Mouse (Mus musculus): ENCODE results near the gene Gm44790.
"Not testable (repeated sequence)": the region's sequence is repeated elsewhere in the genome, so short reads cannot be mapped to it uniquely, and the experiment has no call there.

Gene Gm44790

DNA sequence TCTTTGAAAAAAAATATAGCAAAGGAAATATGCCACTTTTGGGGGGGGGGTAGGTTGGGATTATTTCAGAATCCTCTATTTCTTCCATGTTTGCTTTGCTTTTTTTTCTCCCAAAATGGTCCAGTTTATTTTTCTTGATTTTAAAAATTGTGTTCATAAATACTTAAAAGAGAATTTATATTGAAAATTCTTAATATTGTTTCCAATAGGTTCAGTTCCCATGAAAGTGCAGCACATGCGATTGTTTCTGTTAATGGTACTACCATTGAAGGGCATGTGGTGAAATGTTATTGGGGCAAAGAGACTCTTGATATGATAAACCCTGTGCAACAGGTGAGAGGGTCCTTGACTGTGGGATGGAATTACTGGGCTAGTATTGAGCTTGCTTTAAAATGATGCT lies at the start of gene Gm44790:
Gm44790 (plus strand) TSS at position 301 of the 400 bp plus-strand sequence.
- no peak for ATAC-seq (ENCODE audit: insufficient number of reproducible peaks, low FRiP score, low TSS enrichment)

DNA sequence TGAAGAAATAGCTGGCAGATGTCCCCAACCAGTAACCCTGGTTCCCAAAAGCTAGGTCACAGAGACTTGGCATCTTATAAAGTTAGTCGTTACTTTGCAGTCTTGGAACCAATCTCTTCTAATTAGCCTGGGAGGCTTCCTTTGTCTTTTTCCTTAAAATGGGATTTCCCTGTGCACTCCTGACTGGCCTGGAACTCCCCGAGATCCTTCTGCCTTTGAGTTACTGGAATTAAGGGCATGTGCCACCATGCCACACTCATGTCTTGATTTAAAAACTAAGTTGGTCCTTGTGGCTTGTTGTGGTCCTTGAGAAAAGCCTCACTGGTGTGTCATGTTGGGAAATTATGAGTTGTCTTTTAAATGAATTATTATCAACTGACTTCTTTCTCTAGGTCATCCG lies 48.1 kb upstream of the Gm44790 start:
- ATAC-seq (ENCODE audit: insufficient number of reproducible peaks, low FRiP score, low TSS enrichment): no peak

DNA sequence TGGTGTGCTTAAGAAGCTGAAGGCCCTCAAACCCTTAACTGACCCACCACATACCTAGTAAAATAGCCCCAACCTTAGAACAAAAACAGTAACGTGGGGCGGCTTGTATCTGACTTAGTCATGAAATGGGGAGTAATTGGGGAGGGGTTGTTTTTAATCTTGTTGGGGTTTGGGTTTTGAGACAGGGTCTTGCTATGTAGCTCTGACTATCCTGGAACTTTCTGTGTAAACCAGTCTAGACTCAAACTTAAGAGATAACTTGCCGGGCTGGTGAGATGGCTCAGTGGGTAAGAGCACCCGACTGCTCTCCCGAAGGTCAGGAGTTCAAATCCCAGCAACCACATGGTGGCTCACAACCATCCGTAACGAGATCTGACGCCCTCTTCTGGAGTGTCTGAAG lies 46.3 kb upstream of the Gm44790 start:
- not testable (repeated sequence) for ATAC-seq (ENCODE audit: insufficient number of reproducible peaks, low FRiP score, low TSS enrichment)

DNA sequence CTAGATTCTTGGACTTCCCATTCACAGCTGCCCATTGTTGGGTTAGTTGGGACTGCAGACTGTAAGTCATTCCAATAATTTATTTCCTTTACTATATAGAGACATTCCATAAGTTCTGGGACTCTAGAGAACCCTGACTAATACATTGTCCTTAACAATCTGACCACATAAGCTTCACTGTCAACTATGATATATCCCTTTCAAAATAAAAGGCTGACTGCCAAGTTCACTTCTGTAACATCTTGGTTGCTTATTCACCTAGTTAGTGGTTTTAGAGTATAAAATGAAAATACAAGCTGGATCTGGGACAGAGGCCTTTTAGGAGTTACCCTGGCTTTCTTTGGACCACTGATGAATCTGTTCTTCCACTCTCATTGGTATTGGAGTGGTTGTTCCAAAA lies 43.9 kb upstream of the Gm44790 start:
- no peak for ATAC-seq (ENCODE audit: insufficient number of reproducible peaks, low FRiP score, low TSS enrichment)

DNA sequence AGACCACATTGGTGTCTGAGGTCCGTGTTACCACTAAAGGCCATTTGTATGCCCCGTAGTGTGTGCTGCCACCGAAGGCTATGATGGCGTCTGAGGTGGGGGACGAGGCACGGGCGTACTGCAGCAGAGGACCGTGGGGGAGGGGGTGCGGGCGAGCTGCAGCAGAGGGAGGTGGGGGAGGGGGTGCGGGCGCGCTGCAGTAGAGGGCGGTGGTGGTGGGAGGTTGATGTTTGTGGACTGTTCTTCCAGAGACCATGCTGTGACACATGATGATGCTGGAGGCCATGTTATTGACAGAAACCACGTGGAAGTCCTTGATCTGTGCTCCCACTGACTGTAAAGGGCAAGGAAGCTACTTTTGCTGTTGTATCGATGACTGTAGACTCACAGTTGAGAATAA lies 43.1 kb upstream of the Gm44790 start:
- ATAC-seq (ENCODE audit: insufficient number of reproducible peaks, low FRiP score, low TSS enrichment): no peak

DNA sequence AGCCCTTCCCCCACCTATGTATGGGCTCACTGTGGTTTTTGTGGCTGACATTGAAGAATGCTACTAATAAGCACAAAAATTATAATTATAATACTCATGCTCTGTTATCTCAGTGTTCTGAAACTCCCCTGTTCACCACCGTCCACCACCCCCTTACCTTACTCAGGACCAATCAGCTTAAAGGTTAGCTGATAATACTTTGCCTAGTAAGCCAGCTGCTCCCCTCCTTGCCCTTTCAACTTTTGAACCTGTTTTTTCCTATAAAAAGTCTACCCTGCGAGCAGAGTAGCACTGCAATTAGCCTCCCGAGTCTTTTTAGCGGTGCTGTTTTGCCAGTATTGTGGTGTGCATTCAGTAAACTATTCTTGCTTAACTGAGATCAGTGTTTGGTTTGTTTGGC lies 41.8 kb upstream of the Gm44790 start:
- no peak for ATAC-seq (ENCODE audit: insufficient number of reproducible peaks, low FRiP score, low TSS enrichment)

DNA sequence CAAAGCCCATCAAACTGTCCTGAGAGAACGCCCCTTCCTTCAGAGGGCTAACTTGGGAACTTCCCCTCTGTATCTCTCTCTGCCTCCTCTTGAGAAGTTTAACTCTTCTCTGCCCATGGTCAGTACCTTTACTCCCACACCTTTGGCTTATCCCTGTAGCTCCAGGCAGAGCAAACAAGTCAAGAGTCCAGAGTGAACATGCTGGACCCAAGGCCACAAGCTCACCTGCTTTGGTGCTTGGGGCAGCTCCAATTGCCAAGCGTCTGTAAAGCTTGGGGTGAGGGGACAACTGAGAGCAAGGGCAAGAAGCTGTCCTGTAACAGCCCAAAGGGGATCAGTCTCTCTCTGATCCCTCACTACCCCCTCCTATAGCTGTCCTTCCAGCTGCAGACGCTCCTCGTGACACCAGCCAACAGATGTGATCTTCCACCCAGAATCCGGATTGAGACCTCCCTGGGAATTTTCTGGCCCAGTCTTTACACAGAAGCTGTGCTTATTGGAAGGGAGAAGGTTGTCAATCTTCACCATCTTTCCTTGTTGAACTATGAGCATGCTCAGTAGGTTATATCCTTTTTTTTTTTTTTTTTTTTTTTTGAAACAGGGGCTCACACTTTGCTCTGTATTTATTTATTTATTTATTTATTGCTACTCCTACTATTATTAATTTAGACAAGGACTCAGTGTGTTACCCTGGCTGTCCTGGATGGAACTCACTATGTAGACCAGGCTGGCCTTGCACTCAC lies 40.9 kb upstream of the Gm44790 start:
- no peak for ATAC-seq (ENCODE audit: insufficient number of reproducible peaks, low FRiP score, low TSS enrichment)

DNA sequence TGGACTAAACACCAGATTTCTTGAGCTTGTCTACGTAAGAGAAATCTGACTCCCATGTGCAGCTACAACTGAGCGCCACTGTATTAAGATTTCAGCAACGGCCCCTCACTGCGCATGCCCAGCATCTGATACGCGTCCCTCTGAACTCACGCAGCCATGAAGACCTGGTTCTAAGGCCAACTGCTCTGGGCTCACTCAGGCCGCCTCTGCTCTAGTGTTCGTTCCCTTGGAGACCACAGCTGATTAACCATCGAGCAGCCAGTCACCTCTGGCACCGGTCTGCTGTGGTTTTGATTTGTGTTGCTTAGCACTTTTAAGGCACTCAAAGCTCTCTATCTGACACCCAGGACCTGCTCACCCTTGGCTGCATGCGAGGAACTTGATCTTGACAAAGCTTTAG lies 39.1 kb upstream of the Gm44790 start:
- ATAC-seq (ENCODE audit: insufficient number of reproducible peaks, low FRiP score, low TSS enrichment): no peak

DNA sequence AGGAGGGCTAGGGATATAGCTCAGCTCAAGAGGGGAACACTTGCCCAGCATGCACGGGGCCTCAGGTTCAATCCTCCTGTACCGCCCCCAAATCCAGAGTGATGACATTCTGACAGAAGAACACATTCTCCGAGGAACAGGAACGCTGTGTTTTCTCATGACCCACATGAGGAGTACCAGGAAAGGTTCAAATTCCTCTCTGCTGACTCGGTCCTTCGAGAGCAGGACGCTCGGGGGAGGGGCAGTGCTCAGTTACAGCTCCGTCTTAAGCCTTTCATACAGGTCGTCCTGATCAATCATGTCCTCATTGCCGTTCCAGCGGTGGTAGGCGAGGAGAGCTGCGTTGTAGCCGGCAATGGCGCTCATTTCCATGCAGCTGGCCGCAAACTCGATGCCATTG lies 38.0 kb upstream of the Gm44790 start:
- ATAC-seq (ENCODE audit: insufficient number of reproducible peaks, low FRiP score, low TSS enrichment): no peak

DNA sequence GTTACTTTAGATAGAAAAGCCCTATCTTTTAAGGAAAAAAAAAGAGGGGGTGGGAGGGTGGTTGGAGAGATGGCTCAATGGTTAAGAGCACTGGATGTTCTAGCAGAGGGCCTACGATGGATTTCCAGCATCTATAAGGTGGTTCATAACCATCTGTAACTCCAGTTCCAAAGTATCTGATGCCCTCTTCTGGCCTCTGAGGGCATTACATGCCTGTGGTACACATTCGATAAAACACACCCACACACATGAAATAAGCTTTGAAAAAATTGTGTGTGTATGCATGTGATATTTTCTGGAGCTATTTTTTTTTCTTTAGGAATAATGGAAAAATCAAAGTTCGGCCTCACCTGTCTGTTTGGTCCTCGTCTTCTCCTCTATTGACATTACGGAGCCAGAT lies 35.1 kb upstream of the Gm44790 start:
- ATAC-seq (ENCODE audit: insufficient number of reproducible peaks, low FRiP score, low TSS enrichment): no peak

DNA sequence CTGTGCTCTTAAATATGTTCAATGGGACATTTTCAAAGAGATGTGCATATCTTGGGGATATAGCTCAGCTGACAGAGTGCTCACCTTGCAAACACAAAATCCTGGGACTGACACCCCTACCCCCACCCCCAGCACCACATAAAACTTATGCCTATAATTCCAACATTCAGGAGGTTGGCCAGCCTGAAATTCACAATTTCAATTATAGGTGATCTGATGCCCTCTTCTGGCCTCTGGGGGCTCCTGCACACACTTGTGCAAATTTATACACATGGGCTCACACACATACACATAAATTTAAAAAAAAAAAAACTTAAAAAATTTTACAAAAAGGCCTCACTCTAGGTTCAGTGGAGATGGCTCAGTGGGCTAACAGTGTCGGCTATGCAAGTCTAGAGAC lies 33.3 kb upstream of the Gm44790 start:
- ATAC-seq (ENCODE audit: insufficient number of reproducible peaks, low FRiP score, low TSS enrichment): no peak

DNA sequence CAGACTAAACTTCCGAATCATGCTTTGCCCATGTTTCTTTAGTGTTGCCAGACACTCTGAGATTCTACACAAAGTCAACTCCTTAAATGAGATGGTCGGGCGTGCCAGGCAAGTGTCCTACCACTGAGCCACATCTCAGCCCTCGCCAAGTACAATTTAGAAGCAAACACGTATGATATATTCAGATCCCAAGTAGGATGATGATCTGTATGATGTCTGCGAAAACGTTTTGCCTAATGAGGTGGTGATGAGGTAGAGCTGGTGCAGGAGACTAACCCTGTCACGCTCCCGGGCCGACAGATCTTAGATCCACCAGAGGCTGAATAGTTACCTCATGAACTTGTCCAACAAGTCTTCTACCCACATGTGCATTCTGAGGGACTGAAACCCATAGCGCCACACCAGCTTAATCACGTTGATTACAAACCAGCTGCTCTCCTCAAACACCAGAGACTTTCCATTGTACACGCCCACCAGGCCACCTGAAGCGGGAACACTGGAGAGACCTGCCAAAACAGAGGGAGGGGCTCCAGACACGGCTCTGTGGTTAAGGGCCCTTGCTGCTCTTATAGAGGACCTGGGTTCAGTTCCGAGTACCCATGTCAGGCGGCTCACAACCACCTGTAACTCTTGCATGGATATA lies 32.3 kb upstream of the Gm44790 start:
- ATAC-seq (ENCODE audit: insufficient number of reproducible peaks, low FRiP score, low TSS enrichment): no peak

DNA sequence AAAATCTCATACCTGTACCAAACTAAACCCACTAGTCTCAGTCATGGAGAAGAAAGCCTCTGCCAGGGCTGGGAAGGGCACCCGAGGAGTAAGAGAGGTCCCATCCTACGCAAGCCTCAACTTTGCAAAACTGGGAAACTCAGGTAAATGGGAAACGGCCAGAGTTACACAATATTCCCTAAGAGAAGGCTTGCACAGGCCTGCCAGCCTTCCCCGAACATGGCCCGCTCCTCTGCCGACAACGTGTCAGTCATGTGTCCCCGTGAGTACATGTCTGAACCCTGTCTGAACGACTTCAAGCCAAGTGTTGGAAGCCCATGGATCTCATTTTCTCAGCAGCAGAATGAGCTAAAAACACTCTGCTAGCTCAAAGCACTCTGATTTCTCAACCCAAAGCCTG lies 31.4 kb upstream of the Gm44790 start:
- no peak for ATAC-seq (ENCODE audit: insufficient number of reproducible peaks, low FRiP score, low TSS enrichment)

DNA sequence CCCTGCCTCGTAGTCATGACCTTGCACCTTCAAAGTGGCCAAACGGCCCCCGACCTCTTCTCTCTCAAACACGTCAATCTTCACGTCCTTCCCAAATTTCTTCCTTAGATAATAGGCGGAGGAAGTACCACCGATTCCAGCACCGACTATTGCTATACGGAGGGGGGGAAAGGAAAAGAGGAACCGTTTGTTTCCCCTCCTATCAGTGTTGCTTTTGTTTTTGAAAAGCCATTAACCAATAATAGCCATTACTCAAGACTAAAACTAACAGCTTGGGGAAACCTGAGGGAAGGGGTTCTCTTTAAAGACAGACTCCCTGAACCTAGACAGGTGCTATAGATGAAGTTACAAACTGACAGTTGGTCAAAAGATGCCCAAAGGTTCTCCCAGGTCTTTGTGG lies 30.5 kb upstream of the Gm44790 start:
- ATAC-seq (ENCODE audit: insufficient number of reproducible peaks, low FRiP score, low TSS enrichment): no peak

DNA sequence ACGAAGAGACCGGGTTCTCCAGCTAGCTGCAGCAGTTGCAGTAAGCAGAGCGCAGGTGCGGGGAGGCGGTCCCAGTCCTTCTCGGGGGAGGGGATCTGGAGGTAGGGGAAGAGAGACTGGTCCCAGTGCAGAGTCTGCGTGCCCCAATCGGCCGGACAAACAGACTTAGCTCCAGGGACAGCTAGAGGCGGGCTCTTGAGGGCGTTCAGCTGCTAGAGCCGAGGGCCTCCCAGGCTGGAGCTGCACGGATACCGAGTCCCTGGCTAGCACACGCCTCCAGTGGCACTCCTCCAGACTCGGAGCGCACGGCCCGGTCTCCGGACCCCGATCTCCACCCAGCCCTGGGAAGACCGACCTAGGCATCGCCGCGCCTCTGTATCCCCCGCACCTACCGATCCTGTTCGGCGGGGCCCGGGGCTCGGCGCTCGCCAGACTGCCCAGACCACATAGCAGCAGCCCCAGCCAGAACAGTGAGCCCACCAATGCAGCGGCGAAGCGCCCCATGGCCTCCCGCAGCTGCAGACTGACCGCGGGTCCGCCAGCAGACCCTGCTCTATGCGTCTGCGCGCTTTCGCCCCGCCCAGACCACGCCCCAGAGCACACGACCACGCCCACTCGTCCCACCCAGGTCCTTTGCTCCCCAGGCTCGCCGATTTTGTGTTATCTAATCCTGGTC lies 29.7 kb upstream of the Gm44790 start, which contains the start of gene Pcyox1:
Pcyox1 (minus strand) TSS at position 574 of the 676 bp plus-strand sequence.
- ATAC-seq (ENCODE audit: insufficient number of reproducible peaks, low FRiP score, low TSS enrichment): peak; percentile 85

DNA sequence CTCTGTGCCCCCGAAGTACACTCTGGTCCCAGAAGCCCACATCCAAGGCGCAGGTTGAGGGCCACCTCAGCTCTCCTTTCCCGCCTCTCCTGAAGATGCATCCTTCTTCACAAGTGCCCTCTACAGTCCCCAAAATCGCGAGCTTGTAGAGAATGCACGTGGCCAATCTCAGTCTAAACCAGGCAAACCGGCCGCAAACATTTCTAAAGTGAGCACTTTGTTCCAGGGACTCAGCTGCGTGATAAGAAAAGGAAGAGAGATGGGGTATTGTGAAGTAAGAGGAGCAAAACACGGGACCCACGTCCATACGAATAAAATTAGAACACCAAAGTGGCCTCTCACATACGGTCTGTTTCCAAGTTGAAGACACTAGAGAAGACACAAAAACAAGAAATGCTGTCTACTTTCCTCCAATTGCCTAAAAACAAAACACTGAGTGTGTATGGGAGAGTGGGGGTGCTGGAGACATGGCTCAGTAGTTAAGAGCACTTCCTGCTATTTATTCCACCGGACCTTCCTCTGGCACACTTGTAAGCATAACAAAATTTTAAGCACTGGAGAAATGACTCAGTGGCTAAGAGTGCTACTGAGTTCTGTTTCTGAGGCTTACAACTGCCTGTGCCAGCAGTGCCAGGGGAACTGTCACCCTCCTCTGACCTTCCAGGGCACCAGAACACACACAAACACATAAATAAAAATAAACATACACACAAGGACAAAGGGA lies 29.0 kb upstream of the Gm44790 start:
- ATAC-seq (ENCODE audit: insufficient number of reproducible peaks, low FRiP score, low TSS enrichment): no peak

DNA sequence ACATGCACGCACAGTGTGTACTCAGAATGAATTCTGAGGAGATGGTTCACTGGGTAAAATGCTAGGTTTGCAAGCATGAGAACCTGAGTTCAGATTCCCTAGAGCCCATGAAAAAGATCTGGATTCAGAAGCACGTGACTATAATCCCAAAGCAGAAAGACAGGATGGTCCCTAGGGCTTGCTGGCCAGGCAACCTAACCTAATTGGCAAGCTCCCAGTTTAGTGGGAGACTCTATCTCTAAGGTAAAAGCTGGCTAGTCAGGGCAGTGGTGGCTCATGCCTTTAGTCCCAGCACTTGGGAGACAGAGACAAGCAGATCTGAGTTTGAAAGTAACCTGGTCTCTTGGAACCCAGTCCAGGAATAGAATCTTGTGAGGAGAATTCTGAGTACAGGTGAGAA lies 27.5 kb upstream of the Gm44790 start:
- no peak for ATAC-seq (ENCODE audit: insufficient number of reproducible peaks, low FRiP score, low TSS enrichment)

DNA sequence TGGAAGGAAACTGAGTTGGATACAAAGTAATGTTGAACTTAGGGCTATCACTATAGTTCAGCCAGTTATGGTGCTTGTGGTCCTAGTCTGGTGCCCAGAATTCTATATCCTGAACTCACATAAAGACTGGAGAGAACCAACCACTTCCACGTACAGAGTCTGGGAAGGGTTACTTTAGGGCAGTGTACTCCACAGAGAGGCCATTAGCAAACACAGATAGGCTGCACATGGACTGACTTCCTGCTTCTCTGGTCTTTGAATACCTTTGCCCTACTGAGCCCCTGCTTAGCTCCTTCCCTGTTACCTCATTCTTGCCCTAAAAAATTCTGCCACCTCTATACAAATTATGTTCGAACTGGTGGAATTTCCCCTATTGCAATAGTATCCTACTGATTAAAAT lies 26.5 kb upstream of the Gm44790 start:
- ATAC-seq (ENCODE audit: insufficient number of reproducible peaks, low FRiP score, low TSS enrichment): no peak

DNA sequence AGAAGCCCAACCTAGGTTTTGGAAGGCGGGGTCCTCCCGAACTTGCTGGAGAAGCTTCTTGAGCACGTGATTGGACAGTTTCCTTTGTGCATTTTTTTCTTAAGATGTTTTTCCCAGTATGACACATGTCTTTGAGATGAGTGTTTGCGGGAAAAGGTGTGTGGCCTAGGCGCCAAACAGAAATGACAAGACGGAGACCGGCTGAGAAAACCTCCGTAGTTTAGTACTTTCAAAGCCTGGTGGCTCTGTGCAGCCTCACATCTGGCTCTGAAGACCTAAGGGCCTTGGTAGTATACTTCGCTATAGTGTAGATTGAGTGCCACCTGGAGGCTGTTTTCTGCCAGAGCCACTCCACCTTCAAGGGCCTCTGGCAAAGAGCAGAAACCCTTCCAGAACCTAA lies 25.5 kb upstream of the Gm44790 start:
- ATAC-seq (ENCODE audit: insufficient number of reproducible peaks, low FRiP score, low TSS enrichment): no peak

DNA sequence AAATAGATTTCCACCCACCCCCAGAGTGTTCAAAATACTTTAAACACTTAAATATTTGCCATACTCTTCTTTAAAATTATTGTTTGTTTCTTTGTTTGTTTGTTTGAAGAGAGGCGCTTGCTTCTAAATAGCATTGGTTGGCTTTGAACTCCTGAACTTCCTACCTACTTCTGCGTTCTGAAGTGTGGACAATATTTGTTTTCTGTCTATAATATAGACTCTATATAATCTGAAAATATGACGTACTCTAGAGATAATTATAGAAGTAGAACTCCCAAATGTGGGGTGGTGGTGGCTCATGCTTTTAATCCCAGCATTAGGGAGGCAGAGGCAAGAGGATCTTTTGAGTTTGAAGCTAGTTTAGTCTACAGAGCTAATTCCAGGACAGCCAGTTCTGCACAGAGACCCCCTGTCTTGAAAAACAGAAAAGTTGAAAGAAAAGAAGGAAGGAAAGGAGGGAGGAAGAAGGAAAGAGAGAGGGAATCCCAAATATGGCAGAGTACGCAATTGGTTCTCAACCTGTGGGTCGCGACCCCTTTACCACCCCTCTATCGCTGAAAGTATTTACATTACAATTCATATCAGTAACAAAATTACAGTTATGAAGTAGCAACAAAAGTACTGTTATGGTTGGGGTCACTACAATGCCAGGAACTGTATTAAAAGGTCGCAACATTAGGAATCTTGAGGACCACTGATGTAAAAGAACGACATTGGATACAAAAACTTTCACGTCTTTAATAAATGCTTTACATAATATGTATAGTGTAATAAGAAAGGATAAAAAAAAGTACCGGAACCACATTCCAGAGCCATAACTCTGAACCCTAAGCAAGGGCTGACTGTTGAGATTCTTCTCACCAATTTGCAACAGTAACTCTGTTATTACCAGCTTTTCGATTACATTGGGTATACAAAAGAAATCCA lies 23.5 kb upstream of the Gm44790 start:
- ATAC-seq (ENCODE audit: insufficient number of reproducible peaks, low FRiP score, low TSS enrichment): no peak
